Mouse (Mus musculus) liver, adult 2 months (tissue): ENCODE results near the gene A630089N07Rik.

ENCODE experiments used
- CTCF ChIP-seq: fragments of 200-500 bp; IDR thresholded peaks from 2 replicates; pipeline ENCODE4 v1.5.1; 2011; ENCODE audit warnings: low read depth, low read length, control low read depth
- POLR2A ChIP-seq: fragments of 200-500 bp; IDR thresholded peaks from 2 replicates; pipeline ENCODE4 v1.6.1; 2011; ENCODE audit warnings: low read length, control low read depth; ENCODE audit not compliant: insufficient read depth; ENCODE audit errors: extremely low read depth

DNA sequence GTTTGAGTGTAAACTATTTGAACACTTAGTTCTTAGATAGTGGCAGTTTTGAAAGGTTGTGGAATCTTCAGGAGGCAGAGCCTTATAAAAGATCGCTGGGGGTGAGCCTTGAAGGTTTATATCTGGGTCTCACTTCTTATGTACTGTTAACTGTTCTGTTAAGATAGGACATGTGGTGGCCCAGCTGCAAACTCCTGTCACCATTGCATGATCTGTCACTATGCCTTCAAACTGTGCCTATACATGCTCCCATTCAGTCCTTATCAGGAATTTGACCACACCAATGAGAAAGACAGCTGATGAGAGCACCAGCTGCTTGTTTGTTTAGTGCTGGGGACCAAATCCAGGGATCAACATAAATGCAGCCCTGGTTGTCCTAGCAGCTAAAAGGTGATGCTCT is 105.0 kb downstream of the A630089N07Rik start:
- no peak for TF ChIP-seq POLR2A
- TF ChIP-seq CTCF, result no peak
